Mouse (Mus musculus): ENCODE measurements around the gene Mxi1.

GRCm38 (mm10) chr19:53373570-53373969 is 63.3 kb downstream of the Mxi1 start:
- TF ChIP-seq CTCF (IDR thresholded peaks at IDR 0.05; ENCODE audit: extremely low read depth, insufficient read depth, insufficient read length, insufficient replicate concordance): no peak
- no peak for TF ChIP-seq POLR2A (IDR thresholded peaks at IDR 0.05; ENCODE audit: low read depth, low read length)

Measured in spleen, adult 2 months (tissue).